In the genomic region with DNA sequence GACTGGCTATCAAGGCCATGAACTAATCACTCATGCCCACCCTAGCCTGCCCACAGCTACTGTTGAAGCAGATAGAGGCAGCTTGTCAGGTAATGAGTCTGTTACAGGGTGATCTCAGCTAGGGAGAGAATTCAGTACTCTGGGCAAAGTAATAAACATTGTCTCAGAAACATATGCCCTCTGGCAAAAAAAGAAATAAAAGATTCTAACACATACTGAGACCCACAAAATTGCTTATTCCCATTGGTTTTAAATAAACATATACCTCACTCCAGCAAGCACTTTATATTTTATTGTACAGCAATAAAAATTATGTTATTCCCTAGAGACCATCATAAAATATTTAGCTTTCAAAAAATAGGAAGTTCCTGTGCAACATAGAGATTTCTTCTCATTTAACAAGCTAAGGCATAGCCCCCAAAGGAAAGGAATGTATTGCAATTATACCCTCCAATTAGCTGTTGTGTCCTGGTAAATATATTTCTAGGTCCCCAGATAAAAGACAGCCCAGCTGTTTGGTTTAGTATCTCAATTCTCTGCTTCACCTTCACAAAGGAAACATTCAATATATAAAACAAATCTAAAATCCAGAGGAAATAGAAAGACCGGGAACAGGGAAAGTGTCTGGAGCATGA, we compare ENCODE assay signal across 13 mouse cellular contexts.
"Had no signal": no experiment of that assay in that cellular context is flagged by ENCODE, and none has a peak within 500 bp of the region (broad histone marks: within the 10 kb centered on the region; RNA-seq: fewer than 3 reads in every experiment).

No protein-coding gene starts in this region.

- ATAC-seq: midbrain, embryonic 16.5 days had no signal

- H3K4me3 ChIP-seq: layer of hippocampus, adult 2 months; stomach, embryonic 15.5 days had no signal

- H3K36me3 ChIP-seq: stomach, embryonic 15.5 days had no signal

- DNase-seq: kidney, adult 11 months; kidney, adult 9 months; kidney, postnatal 4 days; lung, adult 18-20 months; lung, postnatal 36 days; right cerebral cortex, postnatal 14 days; thymus, adult 2 months; thymus, postnatal 25 days had no signal

- H3K4me2 ChIP-seq: stomach, embryonic 15.5 days had no signal

- H3K9ac ChIP-seq: liver, embryonic 14.5 days; stomach, embryonic 15.5 days had no signal

- H3K9me3 ChIP-seq: stomach, embryonic 15.5 days had no signal

- H3K27me3 ChIP-seq: stomach, embryonic 15.5 days had no signal

- H3K4me1 ChIP-seq: stomach, embryonic 15.5 days had no signal

- H3K27ac ChIP-seq: kidney, postnatal 0 days; layer of hippocampus, adult 2 months; liver, embryonic 14.5 days; stomach, embryonic 15.5 days had no signal
